Mouse (Mus musculus): ENCODE results near the gene Ppp2r1b. TPM values are rescaled to one million over a fixed set of nuclear protein-coding genes. Genes with fewer than 3 reads are reported as not detected.

Ppp2r1b gene
- polyA plus RNA-seq, 1 experiment from 2014 or later: 52.0 TPM

- no peak overlapping the region for H3K4me2 ChIP-seq
- no peaks in the 10 kb centered on the region for H3K9me3 ChIP-seq
- H3K27me3 ChIP-seq: no peaks in the 10 kb centered on the region
- peaks cover 81% of the 10 kb centered on the region for H3K36me3 ChIP-seq
- no peaks in the 10 kb centered on the region for H3K4me1 ChIP-seq (replicated peaks)
- H3K4me3 ChIP-seq: no peak overlapping the region
- 98% methylated on average over 3 of the region's 3 CpGs for WGBS
- no peak overlapping the region for H3K9ac ChIP-seq
- ATAC-seq (ENCODE audit: low read depth): no peak
- H3K27ac ChIP-seq (replicated peaks): no peak overlapping the region
Measured at GRCm38 (mm10) chr9:50876287-50876686, 31.2 kb downstream of the Ppp2r1b start.

GRCm38 (mm10) chr9:50877431-50877830 is 32.3 kb downstream of the Ppp2r1b start:
- no peak overlapping the region for H3K4me3 ChIP-seq
- ATAC-seq (ENCODE audit: low read depth): no peak
- H3K4me1 ChIP-seq (replicated peaks): no peaks in the 10 kb centered on the region
- no peaks in the 10 kb centered on the region for H3K9me3 ChIP-seq
- no peak overlapping the region for H3K27ac ChIP-seq (replicated peaks)
- no peaks in the 10 kb centered on the region for H3K27me3 ChIP-seq
- no peak overlapping the region for H3K4me2 ChIP-seq
- no peak overlapping the region for H3K9ac ChIP-seq
- H3K36me3 ChIP-seq: peaks cover 82% of the 10 kb centered on the region
- 93% methylated on average over 3 of the region's 3 CpGs for WGBS

- Histone ChIP-seq H3K9ac (no peak overlapping the region), H3K4me3 (no peak overlapping the region), H3K27ac (replicated peaks) (no peak overlapping the region), H3K27me3 (no peaks in the 10 kb centered on the region), H3K4me1 (replicated peaks) (peaks cover 23% of the 10 kb centered on the region), H3K4me2 (no peak overlapping the region), H3K36me3 (peaks cover 49% of the 10 kb centered on the region), H3K9me3 (no peaks in the 10 kb centered on the region)
- ATAC-seq (ENCODE audit: low read depth): no peak
- WGBS: 88% methylated on average over 2 of the region's 2 CpGs
Measured at GRCm38 (mm10) chr9:50882183-50882582, 37.1 kb downstream of the Ppp2r1b start.

- Histone ChIP-seq H3K27ac (replicated peaks) (no peak overlapping the region), H3K4me3 (no peak overlapping the region), H3K9me3 (no peaks in the 10 kb centered on the region), H3K27me3 (no peaks in the 10 kb centered on the region), H3K4me1 (replicated peaks) (peaks cover 31% of the 10 kb centered on the region), H3K36me3 (peaks cover 37% of the 10 kb centered on the region), H3K4me2 (no peak overlapping the region), H3K9ac (no peak overlapping the region)
- no peak for ATAC-seq (ENCODE audit: low read depth)
- 74% methylated on average over 8 of the region's 8 CpGs for WGBS
Measured at GRCm38 (mm10) chr9:50884093-50884492, 39.0 kb downstream of the Ppp2r1b start.

- Histone ChIP-seq H3K9me3 (no peaks in the 10 kb centered on the region), H3K36me3 (peaks cover 29% of the 10 kb centered on the region), H3K4me3 (no peak overlapping the region), H3K27ac (replicated peaks) (no peak overlapping the region), H3K4me2 (no peak overlapping the region), H3K4me1 (replicated peaks) (peaks cover 31% of the 10 kb centered on the region), H3K27me3 (no peaks in the 10 kb centered on the region), H3K9ac (no peak overlapping the region)
- no peak for ATAC-seq (ENCODE audit: low read depth)
- WGBS: 69% methylated on average over 10 of the region's 10 CpGs
Measured at GRCm38 (mm10) chr9:50884741-50885599, 39.9 kb downstream of the Ppp2r1b start.

- Histone ChIP-seq H3K27me3 (no peaks in the 10 kb centered on the region), H3K27ac (replicated peaks) (no peak overlapping the region), H3K4me3 (no peak overlapping the region), H3K9ac (no peak overlapping the region), H3K36me3 (peaks cover 24% of the 10 kb centered on the region), H3K9me3 (no peaks in the 10 kb centered on the region), H3K4me1 (replicated peaks) (peaks cover 31% of the 10 kb centered on the region), H3K4me2 (no peak overlapping the region)
- 38% methylated on average over 1 of the region's 1 CpGs for WGBS
- no peak for ATAC-seq (ENCODE audit: low read depth)
Measured at GRCm38 (mm10) chr9:50885600-50885987, 40.5 kb downstream of the Ppp2r1b start.

- Histone ChIP-seq H3K4me3 (no peak overlapping the region), H3K27ac (replicated peaks) (no peak overlapping the region), H3K4me1 (replicated peaks) (peaks cover 31% of the 10 kb centered on the region), H3K27me3 (no peaks in the 10 kb centered on the region), H3K36me3 (peaks cover 28% of the 10 kb centered on the region), H3K9me3 (no peaks in the 10 kb centered on the region), H3K9ac (no peak overlapping the region), H3K4me2 (no peak overlapping the region)
- no peak for ATAC-seq (ENCODE audit: low read depth)
- 100% methylated on average over 1 of the region's 1 CpGs for WGBS
Measured at GRCm38 (mm10) chr9:50886870-50887269, 41.8 kb downstream of the Ppp2r1b start.

- Histone ChIP-seq H3K9ac (no peak overlapping the region), H3K4me3 (no peak overlapping the region), H3K4me1 (replicated peaks) (peaks cover 31% of the 10 kb centered on the region), H3K27me3 (no peaks in the 10 kb centered on the region), H3K4me2 (no peak overlapping the region), H3K27ac (replicated peaks) (no peak overlapping the region), H3K36me3 (peaks cover 28% of the 10 kb centered on the region), H3K9me3 (no peaks in the 10 kb centered on the region)
- ATAC-seq (ENCODE audit: low read depth): no peak
- WGBS: 53% methylated on average over 4 of the region's 4 CpGs
Measured at GRCm38 (mm10) chr9:50887351-50887750, 42.2 kb downstream of the Ppp2r1b start.

GRCm38 (mm10) chr9:50889211-50889610 is 44.1 kb downstream of the Ppp2r1b start:
- peaks cover 30% of the 10 kb centered on the region for H3K36me3 ChIP-seq
- no peaks in the 10 kb centered on the region for H3K9me3 ChIP-seq
- WGBS: 68% methylated on average over 6 of the region's 6 CpGs
- no peak overlapping the region for H3K4me3 ChIP-seq
- no peak for ATAC-seq (ENCODE audit: low read depth)
- H3K9ac ChIP-seq: no peak overlapping the region
- H3K27me3 ChIP-seq: no peaks in the 10 kb centered on the region
- H3K27ac ChIP-seq (replicated peaks): no peak overlapping the region
- no peak overlapping the region for H3K4me2 ChIP-seq
- H3K4me1 ChIP-seq (replicated peaks): peaks cover 31% of the 10 kb centered on the region

GRCm38 (mm10) chr9:50889964-50890363 is 44.9 kb downstream of the Ppp2r1b start:
- Histone ChIP-seq H3K36me3 (peaks cover 38% of the 10 kb centered on the region), H3K4me2 (no peak overlapping the region), H3K9me3 (no peaks in the 10 kb centered on the region), H3K4me3 (no peak overlapping the region), H3K27me3 (no peaks in the 10 kb centered on the region), H3K4me1 (replicated peaks) (peaks cover 25% of the 10 kb centered on the region), H3K9ac (no peak overlapping the region), H3K27ac (replicated peaks) (no peak overlapping the region)
- no peak for ATAC-seq (ENCODE audit: low read depth)
- 81% methylated on average over 4 of the region's 4 CpGs for WGBS

- no peak overlapping the region for H3K27ac ChIP-seq (replicated peaks)
- H3K9ac ChIP-seq: no peak overlapping the region
- peaks cover 44% of the 10 kb centered on the region for H3K36me3 ChIP-seq
- 81% methylated on average over 3 of the region's 3 CpGs for WGBS
- peaks cover 19% of the 10 kb centered on the region for H3K4me1 ChIP-seq (replicated peaks)
- H3K4me3 ChIP-seq: no peak overlapping the region
- H3K4me2 ChIP-seq: no peak overlapping the region
- no peaks in the 10 kb centered on the region for H3K9me3 ChIP-seq
- no peak for ATAC-seq (ENCODE audit: low read depth)
- no peaks in the 10 kb centered on the region for H3K27me3 ChIP-seq
Measured at GRCm38 (mm10) chr9:50890494-50891090, 45.5 kb downstream of the Ppp2r1b start.

GRCm38 (mm10) chr9:50893665-50894064 is 48.6 kb downstream of the Ppp2r1b start:
- ATAC-seq (ENCODE audit: low read depth): no peak
- no peak overlapping the region for H3K9ac ChIP-seq
- no peak overlapping the region for H3K4me2 ChIP-seq
- no peak overlapping the region for H3K4me3 ChIP-seq
- H3K36me3 ChIP-seq: peaks cover 64% of the 10 kb centered on the region
- no peaks in the 10 kb centered on the region for H3K9me3 ChIP-seq
- WGBS: 85% methylated on average over 4 of the region's 4 CpGs
- H3K27ac ChIP-seq (replicated peaks): no peak overlapping the region
- no peaks in the 10 kb centered on the region; the same call in 1 of the 2 replicates for H3K27me3 ChIP-seq
- H3K4me1 ChIP-seq (replicated peaks): peaks cover 7% of the 10 kb centered on the region

Measured in neural tube, embryonic 13.5 days (tissue).